Mouse (Mus musculus): ENCODE results near the gene Cacna1h. TPM values are rescaled to one million over a fixed set of nuclear protein-coding genes. Genes with fewer than 3 reads are reported as not detected.

Gene Cacna1h
- total RNA-seq, 2 experiments from 2014 or later = 3.2 to 7.0 TPM

DNA sequence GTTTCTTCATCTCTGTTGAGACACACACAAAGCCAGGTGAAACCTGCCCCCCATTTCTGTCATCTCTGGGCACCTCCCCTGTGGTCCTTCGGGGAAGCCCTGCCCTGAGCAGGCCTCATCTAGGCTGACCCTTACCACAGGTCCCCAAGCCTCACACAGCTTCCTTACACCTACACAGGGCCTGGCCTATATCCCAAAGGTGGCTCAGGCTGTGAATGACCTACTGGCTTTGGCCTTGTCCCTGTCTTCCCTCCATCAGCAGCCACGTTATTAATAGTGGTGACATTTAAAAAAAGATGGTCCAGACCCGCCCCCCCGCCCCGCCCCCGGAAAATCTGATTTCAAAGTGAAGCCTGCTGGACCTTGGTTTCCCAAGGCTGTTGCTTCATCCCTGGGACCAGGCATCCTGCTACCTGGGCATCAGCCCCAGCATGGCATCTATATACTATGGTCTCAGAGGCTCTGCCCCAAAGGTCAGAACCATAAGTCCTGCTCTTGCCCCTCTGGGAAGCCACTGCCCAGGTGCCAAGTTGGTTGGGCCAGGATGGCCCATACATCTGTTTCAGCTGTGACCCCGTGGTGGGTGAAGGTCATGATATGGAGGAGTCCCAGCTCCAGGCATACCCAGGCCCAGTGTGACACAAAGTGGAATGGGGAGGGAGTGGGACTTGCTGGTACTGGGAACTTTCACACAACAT, 25.1 kb downstream of the Cacna1h start:
- no peak for DNase-seq

DNA sequence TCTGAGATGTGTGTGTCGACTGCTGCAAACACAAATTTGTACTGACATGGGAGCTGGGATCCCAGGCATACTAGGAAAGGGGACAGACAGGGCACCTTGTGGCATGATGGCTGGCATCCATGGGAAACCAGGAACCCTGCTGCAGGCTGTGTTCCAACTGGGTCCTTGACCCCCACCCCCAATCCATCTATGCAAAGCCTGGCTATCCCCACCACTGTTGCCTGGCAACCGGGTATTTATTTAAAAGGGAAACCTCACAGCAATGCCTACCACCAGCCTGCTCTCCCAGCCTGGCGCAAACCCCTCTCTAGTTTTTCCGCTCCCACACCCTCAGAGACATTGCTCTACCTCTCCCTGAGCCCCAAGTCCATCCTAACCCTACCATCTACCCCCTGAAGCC, 26.2 kb downstream of the Cacna1h start:
- no peak for DNase-seq

GRCm38 (mm10) chr17:25406011-25406441, 27.6 kb downstream of the Cacna1h start:
- no peak for DNase-seq

DNA sequence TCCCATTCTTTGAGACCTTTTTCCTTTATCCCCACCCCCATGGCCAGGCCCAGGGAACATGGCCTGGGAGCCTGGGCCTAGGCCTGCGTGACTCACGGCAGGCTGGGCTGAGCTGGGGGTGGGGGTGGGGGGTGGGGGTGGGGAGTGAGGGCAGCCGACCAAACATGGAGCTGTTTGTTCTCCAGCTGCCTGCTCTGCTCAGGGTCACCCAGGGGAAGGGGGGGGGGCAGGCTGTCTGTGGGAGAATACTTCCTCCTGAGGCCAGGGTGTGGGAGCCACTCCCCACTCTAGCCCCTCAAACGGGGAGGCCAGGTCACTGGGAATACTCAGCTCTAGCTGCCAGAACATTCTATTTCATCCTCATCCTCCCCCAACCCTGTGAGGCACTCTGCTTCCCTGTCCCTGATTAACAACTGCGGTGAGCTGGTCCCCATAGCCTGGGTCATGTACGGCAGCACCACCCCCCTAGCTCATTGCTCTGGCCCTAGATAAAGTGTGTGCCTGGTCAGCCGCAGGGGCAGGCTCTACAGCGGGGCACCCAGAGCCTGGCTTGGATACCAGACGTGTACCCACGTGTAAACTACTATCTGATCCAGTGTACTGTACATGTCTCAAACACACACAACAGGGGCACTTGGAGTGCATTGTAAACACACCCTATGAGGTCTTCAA, 28.2 kb downstream of the Cacna1h start:
- DNase-seq = no peak

- no peak for DNase-seq
These were observed 29.4 kb downstream of the Cacna1h start for GRCm38 (mm10) chr17:25404190-25404589.

DNA sequence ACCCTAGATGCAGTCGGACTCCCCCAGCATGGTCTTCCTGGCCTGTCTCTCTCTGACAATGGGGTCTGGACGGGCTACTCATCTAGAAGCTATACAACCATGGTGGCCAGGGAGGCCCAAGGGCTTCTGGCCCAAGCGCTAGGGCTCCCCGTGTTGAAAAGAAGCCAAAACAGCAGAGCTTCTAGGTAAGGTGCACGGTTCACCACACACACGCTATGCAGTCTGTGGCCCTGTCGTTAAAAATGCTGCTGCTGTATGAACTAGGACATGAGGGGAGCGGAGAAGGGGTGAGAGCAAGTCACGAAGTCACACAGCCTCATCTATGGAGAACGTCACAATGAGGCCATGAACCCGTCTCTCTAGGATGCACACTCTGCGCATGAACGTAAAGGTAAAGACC, 31.4 kb downstream of the Cacna1h start:
- DNase-seq = no peak

DNA sequence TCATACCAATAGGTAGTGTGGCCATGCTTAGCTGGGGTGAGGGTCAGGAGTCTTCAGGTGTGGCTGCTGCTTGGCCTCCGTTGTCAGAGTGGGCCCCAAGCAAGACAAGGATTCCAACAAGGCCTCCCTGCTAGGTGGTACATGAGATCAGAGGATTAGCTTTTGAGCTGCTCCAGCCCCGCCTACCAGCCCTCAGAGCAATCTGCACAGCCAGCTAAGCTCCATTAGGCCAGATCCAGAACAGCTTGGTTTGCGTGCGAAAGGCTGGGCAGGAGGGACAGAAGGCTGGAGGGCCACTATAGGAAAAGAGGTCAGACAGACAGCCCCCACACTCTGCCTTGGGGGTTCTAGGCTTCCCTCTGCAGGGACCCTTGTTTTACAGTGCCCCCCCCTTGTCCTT, 32.1 kb downstream of the Cacna1h start:
- DNase-seq = no peak

DNA sequence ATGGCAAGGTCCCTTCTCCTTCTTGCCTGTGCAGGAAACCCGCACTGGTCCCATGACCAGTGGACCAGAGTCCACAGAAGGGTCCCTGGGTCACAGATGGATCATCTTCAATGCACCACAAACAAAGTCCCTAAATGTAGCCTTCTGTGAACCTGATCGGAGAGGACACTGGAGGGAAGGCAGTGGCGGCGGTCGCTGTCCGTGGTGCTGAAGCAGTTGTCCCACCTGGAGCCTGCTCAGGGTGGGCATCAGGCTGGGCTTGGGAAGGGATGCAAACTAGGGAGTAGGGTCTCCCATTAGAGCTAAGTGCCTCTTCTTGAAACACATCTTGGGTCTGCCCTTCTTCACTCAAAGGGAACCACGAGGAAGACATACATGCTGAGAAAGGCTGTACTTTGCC, 33.1 kb downstream of the Cacna1h start:
- DNase-seq = peak; percentile 67

DNA sequence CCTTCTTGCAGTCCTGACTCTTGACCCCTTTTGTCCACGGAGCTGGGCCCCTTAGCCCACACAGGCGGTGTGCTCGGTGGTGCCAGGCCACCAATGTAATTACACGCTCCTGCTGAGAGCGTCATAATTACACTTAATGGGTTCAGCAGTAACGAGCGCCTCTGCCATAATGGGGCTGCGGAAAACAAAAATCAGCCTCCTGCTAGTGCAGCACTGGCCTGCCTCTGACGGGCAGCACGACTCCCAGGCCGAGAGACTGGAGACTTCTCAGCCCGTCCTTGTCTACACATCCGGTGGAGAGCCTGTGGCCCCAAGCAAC, 35.1 kb downstream of the Cacna1h start:
- DNase-seq = no peak

DNA sequence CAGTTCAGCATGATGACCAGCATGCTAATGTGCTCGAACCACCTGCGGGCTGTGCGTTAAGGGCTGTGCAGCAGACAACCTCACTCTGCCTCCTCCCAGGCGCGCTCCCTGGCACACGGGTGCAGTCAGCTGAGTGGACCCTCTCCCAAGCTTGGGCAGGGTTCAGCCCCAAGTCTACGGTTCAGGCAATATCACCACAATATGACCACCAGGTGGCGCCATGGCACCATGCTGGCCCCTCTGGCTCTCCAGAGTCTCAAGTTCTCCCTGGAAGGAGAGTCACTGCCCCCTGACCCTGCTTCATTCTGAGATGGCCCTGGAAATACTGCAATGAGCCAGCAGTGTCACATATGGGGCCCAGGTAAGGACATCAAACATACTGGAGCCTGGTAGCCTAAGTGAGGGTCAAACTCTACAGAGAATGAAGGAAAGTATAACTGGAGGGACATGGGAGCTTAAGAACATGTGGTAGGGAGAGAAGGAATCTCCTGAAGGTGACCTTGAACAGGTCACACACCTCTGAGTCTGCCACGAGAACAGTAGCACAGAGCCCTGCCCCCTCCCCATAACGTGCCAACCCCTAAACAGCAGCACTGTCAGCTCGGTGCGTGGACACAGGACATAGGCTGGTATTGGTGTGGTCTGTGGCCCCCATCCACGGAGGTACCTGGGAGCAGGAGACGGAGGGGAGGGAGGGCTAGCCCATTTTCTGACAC, 35.6 kb downstream of the Cacna1h start:
- peak; percentile 90 for DNase-seq

DNA sequence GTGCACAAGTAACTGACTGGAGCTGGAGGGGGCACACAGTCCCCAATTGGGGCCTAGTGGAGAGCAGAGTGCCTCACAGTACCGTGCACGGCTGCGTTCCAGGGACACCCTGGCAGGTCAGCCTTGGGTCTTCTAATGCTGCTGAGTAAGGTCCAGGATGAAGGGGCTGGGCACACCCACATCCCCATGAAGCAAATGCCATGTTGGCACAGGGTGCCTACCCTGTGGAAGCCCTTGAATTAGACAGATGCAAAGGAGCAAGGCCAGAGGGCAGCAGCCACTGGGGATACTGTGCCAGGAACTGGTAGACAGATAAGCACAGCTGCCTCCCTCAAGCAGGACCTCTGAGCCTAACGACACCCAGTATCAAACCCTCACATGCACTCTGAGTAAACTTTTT, 39.1 kb downstream of the Cacna1h start:
- DNase-seq = no peak

- DNase-seq = no peak
These were observed 59.6 kb downstream of the Cacna1h start for GRCm38 (mm10) chr17:25374011-25374410.

- DNase-seq = no peak
These were observed 61.1 kb downstream of the Cacna1h start for GRCm38 (mm10) chr17:25372491-25372890.

GRCm38 (mm10) chr17:25368973-25369372, 64.6 kb downstream of the Cacna1h start, which contains the start of gene Tpsg1:
Gene Tpsg1 (plus strand): TSS chr17:25369273.
- no peak for DNase-seq

DNA sequence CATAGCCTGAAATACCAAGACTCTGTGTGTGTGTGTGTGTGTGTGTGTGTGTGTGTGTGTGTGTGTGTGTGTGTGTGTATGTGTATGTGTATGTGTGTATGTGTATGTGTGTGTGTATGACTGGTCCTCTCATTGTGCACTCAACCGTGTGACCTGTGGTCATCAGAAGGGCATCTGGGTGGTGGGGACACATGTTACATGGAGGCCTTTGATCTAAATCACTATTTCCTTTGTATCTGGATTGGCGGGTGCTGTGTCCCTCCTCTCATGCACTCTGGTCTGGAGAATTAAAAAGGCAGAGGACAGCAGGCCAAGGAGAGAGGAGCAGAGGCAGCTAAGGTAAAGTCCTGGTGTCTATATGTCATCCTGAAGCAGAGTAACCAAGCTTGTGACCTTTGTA, 67.6 kb downstream of the Cacna1h start, which contains the start of gene Tpsb2:
TSS of gene Tpsb2 (plus strand) at position 301 of the 400 bp plus-strand sequence.
- no peak for DNase-seq

DNA sequence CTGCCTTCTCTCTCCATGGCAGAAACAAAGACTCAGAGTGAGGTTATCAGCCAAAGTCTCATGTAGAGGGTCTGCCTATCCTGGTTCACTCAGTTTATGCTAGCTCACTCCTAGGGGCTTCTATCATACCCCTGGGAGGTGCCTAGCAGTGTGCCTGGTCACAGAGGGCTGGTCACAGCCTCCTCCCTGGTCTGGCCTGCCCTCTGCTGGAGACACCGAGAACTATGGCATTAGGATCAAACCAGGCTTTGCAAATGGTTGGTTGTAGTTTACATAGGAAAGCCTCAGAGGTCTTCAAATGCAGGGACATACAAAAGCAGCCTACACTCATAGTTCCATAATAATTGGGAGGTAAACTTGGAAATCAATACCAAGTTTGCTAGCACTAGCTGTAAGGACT, 69.9 kb downstream of the Cacna1h start:
- peak; percentile 49 for DNase-seq

DNA sequence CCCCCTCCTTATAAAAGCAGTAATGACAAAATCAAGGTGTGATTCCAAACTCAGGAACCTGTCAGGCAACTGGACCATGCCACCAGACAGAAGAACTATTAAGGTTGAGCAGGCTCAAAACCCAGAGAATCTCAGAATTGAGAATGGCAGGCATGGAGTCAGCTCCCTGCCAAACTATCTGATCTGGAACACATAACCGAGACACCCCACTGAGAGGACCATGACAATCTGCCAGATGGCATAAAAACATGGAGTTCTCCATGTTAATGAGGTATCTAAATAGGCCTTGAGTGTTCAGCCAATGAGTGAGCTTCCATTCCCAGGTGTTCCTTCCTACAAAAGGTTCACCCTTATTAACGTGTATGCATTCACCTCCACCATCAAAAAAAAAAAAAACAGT, 72.3 kb downstream of the Cacna1h start:
- no peak for DNase-seq

GRCm38 (mm10) chr17:25345462-25345861, 88.1 kb downstream of the Cacna1h start, which contains the start of gene Tpsab1:
Gene Tpsab1 (minus strand): TSS chr17:25345562.
- no peak for DNase-seq

GRCm38 (mm10) chr17:25341490-25341889, 92.1 kb downstream of the Cacna1h start:
- DNase-seq = no peak

- no peak for DNase-seq
These were observed 93.6 kb downstream of the Cacna1h start for GRCm38 (mm10) chr17:25340003-25340402.

- DNase-seq = no peak
These were observed 95.4 kb downstream of the Cacna1h start for GRCm38 (mm10) chr17:25338218-25338617.

- peak; percentile 67 for DNase-seq
These were observed 99.6 kb downstream of the Cacna1h start for GRCm38 (mm10) chr17:25333943-25334342.

GRCm38 (mm10) chr17:25332321-25332720, 101.3 kb downstream of the Cacna1h start:
- DNase-seq = no peak

Data from gastrocnemius, postnatal 10 days (tissue).